34 mouse cellular contexts compared by ENCODE assay signal in genomic region chr4:154037123-154037522, GRCm38 (mm10). TPM values are rescaled to one million over a fixed set of nuclear protein-coding genes. Genes with fewer than 3 reads are reported as not detected.
"Had no signal": no experiment of that assay in that cellular context is flagged by ENCODE, and none has a peak within 500 bp of the region (broad histone marks: within the 10 kb centered on the region; RNA-seq: fewer than 3 reads in every experiment).

No protein-coding gene starts in this region.

- ATAC-seq: forebrain, postnatal 0 days; hindbrain, postnatal 0 days; intestine, embryonic 16.5 days; liver, embryonic 12.5 days had no signal

- H3K27ac ChIP-seq: heart, adult 2 months; heart, embryonic 13.5 days; heart, embryonic 15.5 days; hindbrain, embryonic 13.5 days; hindbrain, embryonic 15.5 days; hindbrain, postnatal 0 days; limb, embryonic 13.5 days; limb, embryonic 15.5 days; liver, embryonic 12.5 days; liver, embryonic 14.5 days had no signal

- H3K4me1 ChIP-seq: heart, embryonic 13.5 days; heart, embryonic 15.5 days; hindbrain, embryonic 13.5 days; hindbrain, embryonic 15.5 days; limb, embryonic 13.5 days; limb, embryonic 15.5 days had no signal

- H3K9me3 ChIP-seq: heart, embryonic 13.5 days; heart, embryonic 15.5 days; hindbrain, embryonic 13.5 days; hindbrain, embryonic 15.5 days; limb, embryonic 13.5 days; limb, embryonic 15.5 days; liver, embryonic 12.5 days had no signal

- H3K36me3 ChIP-seq: heart, embryonic 13.5 days; heart, embryonic 15.5 days; hindbrain, embryonic 13.5 days; hindbrain, embryonic 15.5 days; limb, embryonic 13.5 days; limb, embryonic 15.5 days; liver, embryonic 12.5 days had no signal

- H3K9ac ChIP-seq: forebrain, postnatal 0 days; heart, embryonic 13.5 days; heart, embryonic 15.5 days; hindbrain, embryonic 13.5 days; hindbrain, embryonic 15.5 days; limb, embryonic 13.5 days; limb, embryonic 15.5 days; liver, embryonic 12.5 days; liver, embryonic 14.5 days had no signal

- DNase-seq: forebrain, postnatal 0 days; gastrocnemius, postnatal 14 days; gastrocnemius, postnatal 36 days; heart, adult 11 months; heart, adult 2 months; heart, postnatal 14 days; heart, postnatal 36 days; kidney, adult 8-10 months; kidney, postnatal 14 days; layer of hippocampus, adult 9-11 months; layer of hippocampus, postnatal 36 days; left cerebral cortex, postnatal 4 days; lung, adult 18-20 months had no signal

- H3K4me2 ChIP-seq: heart, embryonic 11.5 days; heart, embryonic 13.5 days; heart, embryonic 15.5 days; hindbrain, embryonic 13.5 days; hindbrain, embryonic 15.5 days; limb, embryonic 13.5 days; limb, embryonic 15.5 days; liver, embryonic 12.5 days had no signal

- H3K4me3 ChIP-seq: heart, adult 2 months; heart, embryonic 13.5 days; heart, embryonic 15.5 days; hindbrain, embryonic 13.5 days; hindbrain, embryonic 15.5 days; limb, embryonic 13.5 days; limb, embryonic 15.5 days; liver, embryonic 12.5 days had no signal

- H3K27me3 ChIP-seq: hindbrain, embryonic 15.5 days had no signal

RNA-seq across cellular contexts. Expression of gene Ccdc27, which starts 5.4 kb away (rescaled TPM):
- total RNA-seq: forebrain, postnatal 0 days; gastrocnemius, adult 18-20 months; gastrocnemius, postnatal 14 days; gastrocnemius, postnatal 36 days; heart, adult 2 months; heart, postnatal 14 days; heart, postnatal 36 days; hematopoietic stem cell, adult 5-6 weeks; hindbrain, postnatal 0 days; left cerebral cortex, adult 18-20 months; left cerebral cortex, postnatal 25 days; liver, adult 2 months had no signal
- polyA plus RNA-seq: forebrain, postnatal 0 days; heart, adult 2 months; heart, embryonic 11.5 days; heart, embryonic 13.5 days; heart, embryonic 15.5 days; heart, postnatal 0 days; hindbrain, embryonic 11.5 days; hindbrain, embryonic 13.5 days; hindbrain, embryonic 15.5 days; hindbrain, postnatal 0 days; intestine, embryonic 14.5 days; intestine, embryonic 16.5 days; large intestine, adult 2 months; limb, embryonic 11.5 days; limb, embryonic 13.5 days; limb, embryonic 15.5 days; liver, adult 2 months; liver, embryonic 14.5 days had no signal
